Mouse (Mus musculus) pancreas, adult 10 weeks (tissue): ENCODE results near the gene Gm3239. TPM values are rescaled to one million over a fixed set of nuclear protein-coding genes. Genes with fewer than 3 reads are reported as not detected.

Experiments
- polyA plus RNA-seq: library from polyadenylated mRNA; stranded (reverse); fragments of 350-450 nt; fragmentation: Illumina TruSeq; extraction: RNeasy Lipid Tissue Mini Kit (QIAGEN cat#74804); gene quantifications from one replicate; pipeline ENCODE4 v1.2.3, GENCODE M21; 2015; ENCODE audit warnings: low read depth, low replicate concordance; ENCODE audit not compliant: insufficient read depth

Gene Gm3239
- not detected for polyA plus RNA-seq

GRCm38 (mm10) chr14:4663892-4664291 is at the start of gene Gm3239:
TSS of gene Gm3239 (plus strand) at chr14:4664192.

GRCm38 (mm10) chr14:4632052-4632451 is 31.9 kb upstream of the Gm3239 start, which contains the start of gene Gm8159:
TSS of gene Gm8159 (plus strand) at chr14:4632352.

GRCm38 (mm10) chr14:4708938-4709337 is 44.9 kb downstream of the Gm3239 start, which contains the start of gene Gm7876:
TSS of gene Gm7876 (plus strand) at chr14:4709238.

Other genes with a start within 250 kb of the Gm3239 start
- gene Gm3164, start 248.7 kb upstream of the Gm3239 start, polyA plus RNA-seq = not detected
- gene Gm3173, start 233.2 kb upstream of the Gm3239 start, polyA plus RNA-seq = not detected
- gene Gm3182, start 182.4 kb upstream of the Gm3239 start, polyA plus RNA-seq = not detected
- not detected for gene Gm3047, start 108.8 kb upstream of the Gm3239 start, polyA plus RNA-seq
- not detected for gene Gm8159, start 31.8 kb upstream of the Gm3239 start, polyA plus RNA-seq
- gene Gm7876, start 45.0 kb downstream of the Gm3239 start, polyA plus RNA-seq = not detected
- not detected for gene Gm3252, start 62.6 kb downstream of the Gm3239 start, polyA plus RNA-seq
- not detected for gene Gm9602, start 112.1 kb downstream of the Gm3239 start, polyA plus RNA-seq
- not detected for gene Gm3269, start 173.9 kb downstream of the Gm3239 start, polyA plus RNA-seq
- not detected for gene Gm3264, start 191.4 kb downstream of the Gm3239 start, polyA plus RNA-seq
- not detected for gene Gm3278, start 228.2 kb downstream of the Gm3239 start, polyA plus RNA-seq